Mouse (Mus musculus): ENCODE measurements around the gene Serpine1.
"Not testable (repeated sequence)": the region's sequence is repeated elsewhere in the genome, so short reads cannot be mapped to it uniquely, and the experiment has no call there.

Gene Serpine1

GRCm38 (mm10) chr5:137072079-137072960 is at the start of gene Serpine1:
Serpine1 (minus strand) TSS chr5:137072268.
- peak; percentile 44 for DNase-seq

- no peak for DNase-seq
Measured at GRCm38 (mm10) chr5:137121280-137121679, 49.2 kb upstream of the Serpine1 start.

- DNase-seq: no peak
Measured at GRCm38 (mm10) chr5:137118878-137119277, 46.8 kb upstream of the Serpine1 start.

GRCm38 (mm10) chr5:137117994-137118393 is 45.9 kb upstream of the Serpine1 start:
- not testable (repeated sequence) for DNase-seq

GRCm38 (mm10) chr5:137116987-137117386 is 44.9 kb upstream of the Serpine1 start:
- no peak for DNase-seq

GRCm38 (mm10) chr5:137115866-137116847 is 44.1 kb upstream of the Serpine1 start, which contains the start of gene Trim56:
Trim56 (minus strand) TSS chr5:137116209.
- DNase-seq: no peak

- no peak for DNase-seq
Measured at GRCm38 (mm10) chr5:137114891-137115561, 43.0 kb upstream of the Serpine1 start.

GRCm38 (mm10) chr5:137111542-137112408 is 39.7 kb upstream of the Serpine1 start:
- no peak for DNase-seq

GRCm38 (mm10) chr5:137110863-137111262 is 38.8 kb upstream of the Serpine1 start:
- DNase-seq: no peak

GRCm38 (mm10) chr5:137109941-137110593 is 38.0 kb upstream of the Serpine1 start:
- no peak for DNase-seq

GRCm38 (mm10) chr5:137108111-137108510 is 36.0 kb upstream of the Serpine1 start:
- no peak for DNase-seq

GRCm38 (mm10) chr5:137107670-137108069 is 35.6 kb upstream of the Serpine1 start:
- DNase-seq: no peak

GRCm38 (mm10) chr5:137107024-137107423 is 35.0 kb upstream of the Serpine1 start:
- DNase-seq: peak; percentile 63

GRCm38 (mm10) chr5:137106434-137106833 is 34.4 kb upstream of the Serpine1 start:
- DNase-seq: no peak

GRCm38 (mm10) chr5:137103969-137104368 is 31.9 kb upstream of the Serpine1 start:
- no peak for DNase-seq

GRCm38 (mm10) chr5:137102575-137103522 is 30.8 kb upstream of the Serpine1 start:
- DNase-seq: peak; percentile 22

GRCm38 (mm10) chr5:137102078-137102477 is 30.0 kb upstream of the Serpine1 start:
- DNase-seq: no peak

- peak; percentile 38 for DNase-seq
Measured at GRCm38 (mm10) chr5:137100660-137101059, 28.6 kb upstream of the Serpine1 start.

- no peak for DNase-seq
Measured at GRCm38 (mm10) chr5:137098418-137098817, 26.4 kb upstream of the Serpine1 start.

GRCm38 (mm10) chr5:137096037-137096436 is 24.0 kb upstream of the Serpine1 start:
- DNase-seq: no peak

Data from cerebellum, adult 9-11 months (tissue).